ENCODE assay signal across 15 mouse cellular contexts in genomic region chr7:79968326-79968725, GRCm38 (mm10).
DNase-seq lines count a peak whose midpoint lies in the region.
"Had no signal": no experiment of that assay in that cellular context is flagged by ENCODE, and none has a peak within 500 bp of the region (broad histone marks: within the 10 kb centered on the region; RNA-seq: fewer than 3 reads in every experiment).

No protein-coding gene starts in this region.

- DNase-seq in ES-CJ7 (ENCODE audit: low read depth, low spot score) = peak; percentile 75
- DNase-seq in R1 (ENCODE audit: low read depth, low spot score) = peak; percentile 86
- no peak for DNase-seq in urinary bladder, adult 18-20 months (ENCODE audit: low spot score in 2 of 2)
- no peak for DNase-seq in right cerebral cortex, postnatal 36 days (ENCODE audit: low spot score in 2 of 2)
- DNase-seq in frontal cortex, postnatal 10 days (ENCODE audit: low spot score in 2 of 2) = no peak
- DNase-seq: adrenal gland, adult 2 months; adrenal gland, postnatal 10 days; adrenal gland, postnatal 25 days; cerebellum, adult 11 months; cerebellum, adult 18-20 months; cerebellum, adult 8-10 months; cerebellum, adult 9-11 months; cerebellum, postnatal 14 days; cerebellum, postnatal 36 days; embryo, embryonic 11 days had no signal

Comparison
In these comparisons a context has a peak if more than half of its experiments do, and no peak if none do; other contexts are left out.
1. DNase-seq: peak in ES-CJ7 (single experiment) and R1 (single experiment); none in urinary bladder, adult 18-20 months (0 of 2), right cerebral cortex, postnatal 36 days (0 of 2) and frontal cortex, postnatal 10 days (0 of 2).